Mouse (Mus musculus) brain, embryonic 14.5 days (tissue): ENCODE measurements around the gene Ap1g2.

Experiments
- CTCF ChIP-seq: fragments of 200-500 bp; IDR thresholded peaks from 2 replicates; pipeline ENCODE4 v1.5.1; 2012; ENCODE audit warnings: inconsistent platforms, mild to moderate bottlenecking, moderate library complexity, borderline replicate concordance; ENCODE audit not compliant: insufficient read depth, insufficient read length; ENCODE audit errors: extremely low read depth
- POLR2A ChIP-seq: fragments of 200-500 bp; IDR thresholded peaks from 2 replicates; pipeline ENCODE4 v1.6.1; 2012; ENCODE audit warnings: mild to moderate bottlenecking, inconsistent platforms, borderline replicate concordance; ENCODE audit not compliant: poor library complexity, insufficient read depth, insufficient read length, severe bottlenecking; ENCODE audit errors: extremely low read depth

GRCm38 (mm10) chr14:55085324-55086008 lies 20.9 kb downstream of the Ap1g2 start:
- TF ChIP-seq CTCF, result no peak
- TF ChIP-seq POLR2A, result no peak
